Mouse (Mus musculus) G1E (cell line): Measurements from ENCODE around the gene Ccdc167. TPM values are rescaled to one million over a fixed set of nuclear protein-coding genes. Genes with fewer than 3 reads are reported as not detected.

Experiments used
- ATAC-seq: 2 replicates; pipeline ENCODE4 v1.8.0; 2016; ENCODE audit warnings: mild to moderate bottlenecking; ENCODE audit not compliant: insufficient number of reproducible peaks, poor library complexity, low FRiP score, severe bottlenecking; ENCODE audit errors: extremely low read depth
- DNase-seq: peaks from one replicate; pipeline ENCODE4 v3.0.0; 2012; ENCODE audit warnings: low spot score
- H3K27me3 ChIP-seq: 2 replicates; pipeline ENCODE4 v1.6.1; 2012; ENCODE audit warnings: mild to moderate bottlenecking, low read length, inconsistent platforms; ENCODE audit not compliant: insufficient read depth
- H3K36me3 ChIP-seq: replicated peaks from 2 replicates; pipeline ENCODE3; 2012; ENCODE audit warnings: mild to moderate bottlenecking, inconsistent platforms
- H3K4me1 ChIP-seq: 2 replicates; pipeline ENCODE4 v1.6.1; 2012; ENCODE audit warnings: low read depth, low read length, inconsistent platforms, mixed read lengths; ENCODE audit not compliant: insufficient read depth
- H3K4me3 ChIP-seq: 2 replicates; pipeline ENCODE4 v1.5.1; 2012; ENCODE audit warnings: low read depth, mild to moderate bottlenecking, inconsistent platforms, low read length, moderate library complexity, mixed read lengths
- H3K9me3 ChIP-seq: replicated peaks from 2 replicates; pipeline ENCODE4 v1.6.1; 2012; ENCODE audit warnings: inconsistent platforms
- CTCF ChIP-seq: IDR thresholded peaks from 2 replicates; pipeline ENCODE4 v1.5.1; 2012; ENCODE audit warnings: low read depth, low read length, inconsistent platforms, mixed read lengths
- GATA1 ChIP-seq: IDR thresholded peaks from 2 replicates; pipeline ENCODE4 v1.6.1; 2012; ENCODE audit warnings: borderline replicate concordance, low read length, inconsistent platforms, mixed read lengths
- GATA2 ChIP-seq: IDR thresholded peaks from 2 replicates; pipeline ENCODE4 v1.6.1; 2012; ENCODE audit warnings: low read depth, low read length, inconsistent platforms, borderline replicate concordance
- POLR2AphosphoS5 ChIP-seq: IDR thresholded peaks from 2 replicates; pipeline ENCODE4 v1.6.1; 2012; ENCODE audit warnings: low read depth, low read length, inconsistent platforms; ENCODE audit not compliant: insufficient replicate concordance
- TAL1 ChIP-seq: conservative IDR thresholded peaks from 2 replicates; pipeline ENCODE4 v1.6.1; 2012; ENCODE audit warnings: low read depth, low read length, inconsistent platforms, mixed read lengths
- polyA plus RNA-seq: library from polyadenylated mRNA; stranded (reverse); fragments of >175 nt; gene quantifications from 2 replicates; pipeline ENCODE4 v1.2.3, GENCODE M21; 2012
- total RNA-seq, 2 experiments: library from RNA; stranded (forward) in 1 of 2; stranded (reverse) in 1 of 2; fragments of 200-1000 nt in 1 of 2; fragments of >200 nt in 1 of 2; fragmentation: Nextera tagmentation in 1 of 2; gene quantifications; 2 replicates each; pipeline ENCODE4 v1.2.3; 2014 to 2017

The Ccdc167 gene
- total and polyA plus RNA-seq, 3 experiments, result 8.7 to 16.3 (median 13.2) TPM

DNA sequence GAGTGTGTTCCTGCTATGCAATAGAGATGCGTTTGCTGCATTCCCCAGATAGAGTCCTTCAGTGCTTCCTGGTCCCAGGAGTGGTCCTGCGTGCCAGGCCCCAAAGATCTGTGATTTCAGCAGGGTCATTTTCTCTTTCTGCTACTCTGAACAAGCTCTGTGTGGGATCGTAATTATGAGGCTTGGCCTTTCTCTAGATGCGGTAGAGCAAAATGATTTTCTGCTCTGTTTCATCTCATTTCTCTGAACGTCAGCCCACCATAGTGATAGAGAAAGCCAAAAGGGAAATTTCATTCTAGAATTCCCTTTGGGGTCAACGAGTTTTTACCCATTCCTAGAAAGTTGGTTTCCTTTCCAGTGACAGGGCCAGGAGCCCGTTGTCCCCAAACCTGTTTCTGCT is 34.6 kb downstream of the Ccdc167 start:
- TF ChIP-seq POLR2AphosphoS5 (no peak), GATA2 (no peak), CTCF (no peak), GATA1 (no peak), TAL1 (no peak)
- ATAC-seq, result no peak
- Histone ChIP-seq H3K4me1 (peaks cover 93% of the 10 kb centered on the region), H3K36me3 (peaks cover 92% of the 10 kb centered on the region), H3K27me3 (no peaks in the 10 kb centered on the region), H3K9me3 (no peaks in the 10 kb centered on the region), H3K4me3 (no peak overlapping the region)
- no peak for DNase-seq

DNA sequence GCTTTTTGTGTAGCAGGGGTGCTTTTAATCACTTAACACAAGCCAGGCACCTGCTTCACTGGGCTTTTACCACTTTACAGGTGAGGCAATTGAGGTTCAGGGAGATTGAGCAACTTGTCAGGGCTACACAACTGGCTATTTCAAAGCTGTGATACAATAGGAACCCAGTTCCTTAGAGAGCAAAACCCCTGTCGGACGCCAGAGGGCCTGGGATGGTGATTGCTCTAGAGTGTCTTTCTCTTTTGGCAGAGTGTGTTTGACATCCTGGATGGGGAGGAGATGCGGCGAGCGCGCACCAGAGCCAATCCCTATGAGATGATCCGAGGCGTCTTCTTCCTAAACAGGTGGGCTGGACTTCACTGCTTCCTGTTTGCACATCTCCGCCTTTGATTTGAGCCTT is 35.2 kb downstream of the Ccdc167 start:
- Histone ChIP-seq H3K4me3 (no peak overlapping the region), H3K4me1 (peaks cover 90% of the 10 kb centered on the region), H3K9me3 (no peaks in the 10 kb centered on the region), H3K36me3 (peaks cover 95% of the 10 kb centered on the region), H3K27me3 (no peaks in the 10 kb centered on the region; the same call in 1 of the 2 replicates)
- no peak for TF ChIP-seq TAL1
- TF ChIP-seq GATA1, result no peak
- TF ChIP-seq GATA2, result no peak
- no peak for TF ChIP-seq POLR2AphosphoS5
- no peak for TF ChIP-seq CTCF
- ATAC-seq (no peak), DNase-seq (no peak)

DNA sequence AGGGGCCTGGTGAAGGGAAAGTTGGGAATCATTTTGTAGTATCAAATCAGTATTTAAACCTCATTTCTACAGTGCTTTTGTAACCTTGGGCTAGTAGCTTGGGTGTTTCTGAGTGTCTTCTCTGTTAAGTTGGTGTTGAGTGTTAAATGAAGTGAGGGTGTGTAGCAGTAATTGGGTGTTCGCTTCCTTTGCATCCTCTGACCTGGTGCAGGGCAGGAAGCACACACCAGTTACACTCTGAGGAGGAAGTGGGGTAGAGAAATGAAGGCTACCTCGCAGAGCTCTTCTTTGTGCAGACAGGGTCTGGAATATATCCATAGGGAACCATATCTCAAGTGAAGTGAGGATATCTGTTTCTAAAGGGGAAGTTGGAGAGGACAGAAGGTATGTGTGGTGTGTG is 35.9 kb downstream of the Ccdc167 start:
- Histone ChIP-seq H3K27me3 (no peaks in the 10 kb centered on the region; the same call in 1 of the 2 replicates), H3K36me3 (peaks cover 97% of the 10 kb centered on the region), H3K9me3 (no peaks in the 10 kb centered on the region), H3K4me1 (peaks cover 89% of the 10 kb centered on the region), H3K4me3 (no peak overlapping the region)
- TF ChIP-seq TAL1 (no peak), GATA2 (no peak), POLR2AphosphoS5 (no peak), CTCF (no peak), GATA1 (no peak)
- no peak for ATAC-seq
- DNase-seq, result no peak

DNA sequence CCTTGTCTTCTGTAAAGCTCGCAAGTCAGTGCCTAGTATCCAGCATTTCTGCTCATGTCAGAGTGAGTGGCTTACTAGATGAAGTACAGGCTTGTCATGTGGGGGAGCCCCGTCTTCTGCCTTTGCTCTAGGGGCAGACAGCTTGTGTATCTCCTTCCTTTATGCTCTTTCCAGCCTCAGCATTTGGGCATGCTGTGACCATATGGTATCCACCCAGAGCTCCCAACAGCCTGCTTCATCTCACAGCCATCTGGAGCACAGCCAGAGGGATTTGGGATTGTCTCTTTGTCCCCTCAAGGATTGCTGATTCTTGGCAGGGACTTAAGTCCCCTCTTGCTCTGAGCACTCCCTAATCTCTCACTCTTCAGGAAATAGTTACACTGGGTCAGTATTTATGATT is 36.7 kb downstream of the Ccdc167 start:
- peaks cover 82% of the 10 kb centered on the region for H3K4me1 ChIP-seq
- H3K36me3 ChIP-seq, result peaks cover 97% of the 10 kb centered on the region

DNA sequence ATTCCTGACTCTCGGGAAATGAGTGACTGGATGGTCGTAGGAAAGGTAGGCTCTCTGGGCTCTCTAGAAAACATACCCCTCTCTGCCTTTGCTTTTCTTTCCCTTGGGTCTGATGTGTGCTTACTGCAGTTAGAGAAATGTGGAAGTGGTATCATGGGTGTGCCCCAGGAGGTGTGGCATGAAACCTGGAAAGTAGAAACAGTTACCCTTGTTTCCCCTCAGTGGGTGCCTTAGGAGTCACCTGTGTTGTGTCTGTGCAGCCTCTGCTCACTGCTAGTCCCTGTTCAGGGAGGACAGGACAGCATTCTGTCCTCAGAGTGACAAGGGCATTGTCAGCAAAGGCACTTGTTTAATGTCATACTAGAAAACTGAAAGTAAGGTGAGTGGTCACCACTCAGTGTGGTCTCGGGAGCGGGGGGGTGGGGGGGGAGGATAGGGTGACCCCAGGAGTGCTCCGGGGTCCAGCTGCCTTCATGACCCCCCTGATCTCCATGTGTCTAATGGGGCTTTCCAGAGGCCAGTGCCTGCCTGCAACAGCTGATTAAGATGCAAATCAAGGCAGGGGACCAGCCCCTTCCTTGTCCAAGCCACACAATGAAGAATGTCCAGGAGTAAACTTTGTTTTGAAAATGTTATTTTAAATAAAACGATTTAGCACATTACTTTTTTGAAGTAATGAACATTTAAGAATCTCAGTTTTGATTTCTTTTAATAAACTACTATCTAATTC is 37.6 kb downstream of the Ccdc167 start:
- peaks cover 97% of the 10 kb centered on the region for H3K36me3 ChIP-seq
- ATAC-seq (no peak), DNase-seq (no peak)
- H3K27me3 ChIP-seq, result no peaks in the 10 kb centered on the region; the same call in 1 of the 2 replicates
- H3K9me3 ChIP-seq, result no peaks in the 10 kb centered on the region
- H3K4me3 ChIP-seq, result no peak overlapping the region
- no peak for TF ChIP-seq POLR2AphosphoS5
- TF ChIP-seq GATA2, result no peak
- no peak for TF ChIP-seq CTCF
- no peak for TF ChIP-seq TAL1
- TF ChIP-seq GATA1, result no peak
- H3K4me1 ChIP-seq, result peaks cover 72% of the 10 kb centered on the region

More for the DNA sequence above, 36.7 kb downstream of the Ccdc167 start:
- TF ChIP-seq POLR2AphosphoS5 (no peak), GATA1 (no peak), GATA2 (no peak)
- DNase-seq, result no peak
- Histone ChIP-seq H3K27me3 (no peaks in the 10 kb centered on the region; the same call in 1 of the 2 replicates), H3K9me3 (no peaks in the 10 kb centered on the region), H3K4me3 (no peak overlapping the region)
- no peak for ATAC-seq

DNA sequence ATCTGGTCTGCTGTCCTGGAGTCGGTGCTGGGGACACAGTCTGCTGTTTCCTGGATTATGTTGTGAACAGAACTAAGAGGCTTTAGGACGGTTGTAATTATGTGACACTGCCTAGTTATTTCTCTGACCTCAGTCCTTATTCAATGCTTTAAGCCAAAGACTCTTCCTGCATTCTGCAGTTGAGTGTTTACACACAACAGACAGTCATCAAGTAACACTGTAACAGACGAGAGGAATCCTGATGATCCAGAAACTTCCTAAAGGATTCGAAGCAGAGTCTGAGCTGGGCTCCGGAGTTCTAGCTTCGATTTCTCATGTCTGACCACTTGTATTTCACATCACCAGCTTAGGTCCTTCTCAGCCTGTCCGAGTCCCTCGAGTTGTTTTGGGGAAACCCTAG is 38.3 kb downstream of the Ccdc167 start:
- DNase-seq (no peak), ATAC-seq (no peak)
- H3K4me3 ChIP-seq, result no peak overlapping the region
- TF ChIP-seq GATA1 (no peak), GATA2 (no peak), CTCF (no peak), POLR2AphosphoS5 (no peak), TAL1 (no peak)
- H3K9me3 ChIP-seq, result no peaks in the 10 kb centered on the region
- no peaks in the 10 kb centered on the region; the same call in 1 of the 2 replicates for H3K27me3 ChIP-seq
- peaks cover 65% of the 10 kb centered on the region for H3K4me1 ChIP-seq
- H3K36me3 ChIP-seq, result peaks cover 97% of the 10 kb centered on the region
